Mouse (Mus musculus): ENCODE measurements around the gene Apod.

DNA sequence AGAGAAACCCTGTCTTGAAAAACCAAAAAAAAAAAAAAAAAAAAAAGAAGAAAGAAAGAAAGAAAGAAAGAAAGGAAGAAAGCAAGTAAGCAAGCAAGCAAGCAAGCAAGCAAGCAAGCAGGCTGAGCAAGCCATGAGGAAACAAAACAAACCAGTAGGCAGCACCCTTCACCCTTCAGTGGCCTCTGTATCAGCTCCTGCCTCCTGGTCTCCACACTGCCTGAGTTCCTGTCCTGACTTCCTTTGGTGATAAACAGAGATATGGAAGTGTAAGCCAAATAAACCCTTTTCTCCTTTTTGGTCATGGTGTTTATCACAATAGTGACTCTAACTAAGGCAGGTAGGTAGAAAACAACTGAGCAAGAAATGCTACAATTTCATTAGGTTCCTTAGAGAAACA lies 18.0 kb upstream of the Apod start:
- no peak for TF ChIP-seq CTCF (IDR thresholded peaks at IDR 0.05; ENCODE audit: low read depth)
- TF ChIP-seq EP300 (optimal IDR thresholded peaks at IDR 0.05): no peak

Data from stomach, postnatal 0 days (tissue).